Mouse (Mus musculus) layer of hippocampus, adult 2 months (tissue): ENCODE measurements around the gene Krtcap2. TPM values are rescaled to one million over a fixed set of nuclear protein-coding genes. Genes with fewer than 3 reads are reported as not detected.

Experiments used
- DNase-seq, 2 experiments: peaks; one replicate each; pipeline ENCODE4 v3.0.0; 2022; ENCODE audit warnings: low spot score in 2 of 2
- H3K27ac ChIP-seq: fragments of 200-600 bp; 2 replicates; pipeline ENCODE4 v1.8.1; 2022
- H3K4me3 ChIP-seq: fragments of 200-600 bp; 2 replicates; pipeline ENCODE4 v1.8.1; 2022; ENCODE audit warnings: mild to moderate bottlenecking
- CTCF ChIP-seq: fragments of 200-600 bp; conservative IDR thresholded peaks from 2 replicates; pipeline ENCODE4 v1.8.1; 2022; ENCODE audit warnings: antibody characterized with exemption, mild to moderate bottlenecking, moderate library complexity
- total RNA-seq, 2 experiments: library from RNA; stranded (reverse); gene quantifications; 2 replicates each; pipeline ENCODE4 v1.2.3; 2021

The Krtcap2 gene
- total RNA-seq, 2 experiments from 2014 or later: 75.8 to 80.5 TPM

DNA sequence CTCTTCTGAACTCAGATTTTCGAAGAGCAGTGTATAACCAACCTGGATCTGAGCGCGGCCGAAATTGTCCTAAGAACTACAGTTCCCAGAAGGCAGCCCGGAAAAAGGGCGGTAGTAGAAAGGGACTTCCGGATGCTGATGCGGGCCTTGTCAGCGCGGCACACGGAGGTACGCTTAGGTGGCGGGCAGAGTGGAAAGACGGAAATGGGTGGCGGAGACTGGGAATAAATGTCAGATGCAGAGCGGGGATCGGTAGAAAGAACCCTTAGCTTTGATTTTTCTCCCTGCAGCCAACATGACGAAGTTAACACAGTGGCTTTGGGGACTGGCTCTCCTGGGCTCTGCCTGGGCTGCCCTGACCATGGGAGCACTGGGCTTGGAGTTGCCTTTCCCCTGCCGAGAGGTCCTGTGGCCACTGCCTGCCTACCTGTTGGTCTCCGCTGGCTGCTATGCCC lies 20.7 kb downstream of the Krtcap2 start:
- H3K4me3 ChIP-seq: peak overlapping the region; percentile 95
- DNase-seq: peak; percentile 82 to 87
- peak overlapping the region; percentile 97 for H3K27ac ChIP-seq
- no peak for TF ChIP-seq CTCF

DNA sequence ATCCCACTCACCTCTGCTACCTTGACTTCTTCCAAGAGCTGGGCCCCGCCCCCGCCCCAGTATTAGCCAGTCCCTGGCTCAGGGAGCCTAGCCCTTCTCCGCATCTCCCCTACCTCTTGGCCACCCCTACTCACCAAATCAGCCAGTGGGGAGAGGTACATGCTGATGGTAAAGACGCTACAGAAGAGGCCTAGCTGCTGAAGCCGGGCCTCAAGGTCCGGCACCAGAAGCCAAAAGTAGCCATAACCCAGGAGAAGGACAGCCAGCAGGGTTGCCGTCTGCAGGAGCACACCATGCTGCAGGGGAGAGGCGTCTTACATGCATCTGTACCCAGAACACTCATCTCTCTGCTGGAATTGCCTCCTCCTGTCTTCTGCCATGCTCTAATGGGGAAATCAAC lies 23.1 kb downstream of the Krtcap2 start:
- no peak for TF ChIP-seq CTCF
- H3K27ac ChIP-seq: peak overlapping the region; percentile 94; the same call in 1 of the 2 replicates
- H3K4me3 ChIP-seq: peak overlapping the region; percentile 71
- DNase-seq: no peak

DNA sequence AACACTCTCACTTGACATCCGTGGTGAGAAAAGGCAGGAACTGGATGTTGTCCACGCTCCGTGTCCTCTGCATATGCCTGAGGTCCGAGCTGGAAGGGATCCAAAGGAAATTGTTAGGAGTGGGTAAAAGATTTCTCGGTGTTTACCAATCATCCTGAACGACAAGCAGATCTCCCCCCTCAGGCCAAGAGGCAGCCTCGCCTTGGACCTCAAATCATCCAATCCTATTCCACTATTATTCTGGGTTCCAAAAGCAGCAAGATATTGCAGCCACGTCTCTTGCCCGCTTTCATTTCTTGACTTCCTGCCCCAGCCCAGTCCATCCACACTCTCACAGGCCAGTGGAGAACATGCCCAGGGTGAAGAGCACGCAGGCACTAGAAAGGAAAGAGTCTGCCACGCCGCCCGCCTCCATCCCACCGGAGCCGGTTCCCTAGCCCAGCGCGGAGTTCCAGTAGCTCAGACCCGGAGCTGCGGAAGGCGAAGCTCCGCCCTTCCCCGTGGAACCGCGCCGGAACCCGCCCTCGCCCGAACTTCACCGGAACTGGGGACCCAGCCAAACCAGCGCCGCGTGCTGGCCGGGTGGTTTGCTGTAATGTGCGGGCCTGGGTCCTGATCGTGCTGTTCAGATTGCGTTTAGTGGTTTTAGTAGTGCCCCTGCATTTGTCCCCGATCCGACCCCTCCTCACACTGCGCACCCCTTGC lies 24.4 kb downstream of the Krtcap2 start, which contains the start of gene Slc50a1:
Gene Slc50a1, minus strand, starts transcription at position 520 of the 705 bp plus-strand sequence.
- DNase-seq: peak; percentile 88
- Histone ChIP-seq H3K27ac (peak within 1 kb of the TSS; percentile 94), H3K4me3 (peak within 1 kb of the TSS; percentile 71)
- peak; percentile 65 for TF ChIP-seq CTCF

DNA sequence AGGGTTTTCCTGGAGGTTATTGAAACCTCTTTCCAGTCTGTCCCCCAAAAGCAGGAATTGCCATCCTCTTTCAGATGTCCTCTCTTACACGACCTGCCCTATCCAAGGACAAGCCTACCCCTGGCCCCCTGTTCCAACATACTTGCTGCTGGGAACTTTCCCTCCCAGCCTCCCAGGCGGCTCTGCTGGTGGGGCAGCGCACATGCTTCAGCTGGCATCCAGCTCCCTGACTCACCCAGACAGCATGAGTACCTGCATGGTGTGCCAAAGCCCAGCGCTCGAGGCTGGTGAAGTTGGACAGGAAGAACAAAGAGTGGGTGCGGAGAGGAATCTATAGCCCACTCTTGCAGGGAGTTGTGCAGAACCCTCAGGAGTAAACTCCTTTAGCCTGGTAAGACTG lies 25.1 kb downstream of the Krtcap2 start:
- H3K27ac ChIP-seq: peak overlapping the region; percentile 94
- no peak for TF ChIP-seq CTCF
- peak overlapping the region; percentile 71 for H3K4me3 ChIP-seq

DNA sequence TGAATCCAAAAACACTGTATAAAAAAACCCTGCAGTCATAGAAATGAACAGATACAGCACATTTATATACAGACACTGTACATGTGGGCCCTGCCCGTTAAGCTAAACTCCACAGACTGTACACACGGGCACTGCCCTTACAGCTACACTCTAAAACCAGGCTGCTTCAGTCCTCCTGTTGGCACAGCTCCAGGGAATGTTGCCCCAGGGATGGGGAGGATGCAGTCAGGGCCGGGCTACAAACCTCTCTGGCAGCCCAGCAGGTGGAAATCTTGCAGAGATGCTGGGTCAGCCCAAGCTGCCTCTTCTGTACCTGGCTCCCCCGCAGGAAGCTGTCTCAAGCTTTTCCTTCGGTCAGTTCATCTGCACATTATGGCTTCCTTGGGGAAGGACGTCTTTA lies 26.0 kb downstream of the Krtcap2 start:
- no peak overlapping the region for H3K4me3 ChIP-seq
- H3K27ac ChIP-seq: peak overlapping the region; percentile 41; the same call in 1 of the 2 replicates
- no peak for TF ChIP-seq CTCF
- DNase-seq: no peak

More for the DNA sequence above, 25.1 kb downstream of the Krtcap2 start:
- DNase-seq: peak; percentile 61 to 69

- Histone ChIP-seq H3K27ac (no peak overlapping the region; the same call in 1 of the 2 replicates), H3K4me3 (no peak overlapping the region)
- DNase-seq: no peak
- no peak for TF ChIP-seq CTCF
Measured at GRCm38 (mm10) chr3:89276061-89276460, 30.3 kb downstream of the Krtcap2 start.

GRCm38 (mm10) chr3:89277281-89278021 lies 31.7 kb downstream of the Krtcap2 start:
- Histone ChIP-seq H3K27ac (peak overlapping the region; percentile 94), H3K4me3 (peak overlapping the region; percentile 74)
- DNase-seq: no peak
- no peak for TF ChIP-seq CTCF

DNA sequence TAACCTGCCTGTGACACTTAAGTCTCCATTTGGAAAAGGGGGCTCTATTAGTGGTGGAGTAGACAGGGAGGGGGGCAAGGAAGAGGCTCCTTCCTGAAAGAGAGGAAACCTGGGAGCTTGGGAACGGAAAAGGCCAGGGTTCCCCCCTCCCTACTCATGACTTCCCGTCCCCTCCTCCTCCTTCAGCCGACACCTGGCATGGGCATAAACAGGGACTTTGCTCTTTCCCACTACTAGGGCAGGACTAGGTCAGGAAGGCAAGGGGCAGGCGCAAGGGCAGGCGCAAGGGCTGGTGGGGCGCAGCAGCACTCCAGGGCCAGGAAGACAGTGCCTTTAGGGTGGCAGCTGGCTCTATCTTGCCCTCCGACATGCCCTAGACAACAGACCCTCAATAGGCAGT lies 32.3 kb downstream of the Krtcap2 start:
- TF ChIP-seq CTCF: no peak
- no peak for DNase-seq
- Histone ChIP-seq H3K27ac (peak overlapping the region; percentile 94), H3K4me3 (peak overlapping the region; percentile 74)

DNA sequence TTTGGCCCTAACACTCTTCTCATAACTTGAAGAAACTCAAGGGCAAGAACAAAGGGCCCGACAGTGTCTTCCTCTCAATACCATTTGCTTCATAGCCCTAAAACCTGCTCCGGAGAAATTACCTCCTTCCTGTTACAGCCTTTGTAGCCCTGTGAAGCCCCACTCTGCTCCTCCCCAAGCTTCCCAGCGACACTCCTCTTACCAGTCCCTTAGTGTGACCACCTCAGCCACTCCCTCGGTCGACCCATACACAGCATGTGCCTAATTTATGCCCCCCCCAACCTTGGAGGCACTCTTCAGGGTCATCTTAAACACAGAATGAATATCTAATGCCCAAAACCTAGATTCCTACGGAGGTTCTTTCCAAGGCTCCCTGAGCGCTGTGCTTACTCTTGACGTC lies 32.9 kb downstream of the Krtcap2 start:
- TF ChIP-seq CTCF: no peak
- peak overlapping the region; percentile 94 for H3K27ac ChIP-seq
- DNase-seq: no peak
- peak overlapping the region; percentile 74 for H3K4me3 ChIP-seq

DNA sequence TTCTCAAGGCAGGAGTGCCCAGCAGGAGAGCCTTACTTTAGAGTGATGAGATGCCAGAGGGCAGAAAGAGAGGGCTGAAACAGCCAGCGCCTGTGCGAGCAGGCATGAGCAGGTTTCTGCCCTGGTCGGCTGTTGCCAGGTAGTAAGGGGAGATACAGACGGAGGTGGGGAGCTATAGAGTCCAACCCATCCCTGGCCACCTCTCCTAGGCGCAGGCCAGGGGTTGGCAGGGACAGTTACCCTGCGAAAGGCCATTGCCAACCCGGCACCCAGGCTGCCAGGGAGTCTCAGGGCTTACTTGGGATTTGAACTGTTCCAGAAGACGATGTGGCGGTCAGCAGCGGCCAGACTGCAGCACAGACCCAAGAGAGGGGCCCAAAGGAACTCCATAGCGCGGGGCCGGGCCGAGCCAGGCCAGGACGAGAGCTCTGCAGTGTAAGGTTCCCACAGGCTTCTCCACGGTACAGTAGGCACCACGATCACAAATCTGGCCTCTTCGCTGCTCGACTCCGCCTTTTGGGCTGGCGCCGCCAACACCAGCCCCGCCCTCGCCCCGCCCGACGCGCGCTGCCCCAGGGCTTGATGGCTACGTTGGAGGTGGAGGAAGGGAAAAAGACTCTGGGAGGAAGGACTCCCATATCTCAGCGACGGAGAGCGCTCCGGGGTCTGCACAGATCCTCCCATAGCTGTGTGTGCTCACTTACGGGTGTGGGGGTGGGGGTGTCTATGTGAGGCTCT lies 33.6 kb downstream of the Krtcap2 start:
- Histone ChIP-seq H3K4me3 (peak overlapping the region; percentile 74), H3K27ac (peak overlapping the region; percentile 94)
- DNase-seq: peak; percentile 82 to 83
- no peak for TF ChIP-seq CTCF

DNA sequence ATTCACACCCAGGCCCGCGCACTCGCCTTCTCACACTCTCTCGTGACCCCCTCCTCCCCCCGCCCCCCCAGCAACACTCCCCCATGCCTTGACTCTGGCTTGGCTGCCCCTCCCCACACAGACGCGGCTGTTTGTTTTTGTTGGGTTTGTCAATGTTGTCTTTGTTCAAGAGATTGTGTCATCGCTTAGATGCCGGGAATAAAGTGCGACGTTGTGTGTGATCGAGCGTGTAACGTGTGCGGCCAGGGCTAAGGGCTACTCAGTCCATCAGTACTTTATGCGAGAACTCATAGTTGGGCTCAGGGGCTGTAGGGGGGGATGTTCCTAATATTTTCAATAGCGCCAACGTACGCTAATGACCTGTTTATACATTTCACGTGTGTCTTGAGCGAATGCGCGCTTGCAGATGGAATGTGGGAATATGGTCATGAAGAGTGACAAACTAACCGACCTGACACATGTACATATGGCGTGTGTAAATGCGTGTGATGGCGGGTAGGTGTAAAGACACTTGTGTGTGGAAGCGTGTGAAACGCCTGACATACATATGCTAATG lies 34.4 kb downstream of the Krtcap2 start:
- H3K27ac ChIP-seq: peak overlapping the region; percentile 94
- peak overlapping the region; percentile 74 for H3K4me3 ChIP-seq
- TF ChIP-seq CTCF: no peak
- DNase-seq: peak; percentile 39 to 50
